Mouse (Mus musculus) forebrain, postnatal 0 days (tissue): ENCODE data around the gene Lck. TPM values are rescaled to one million over a fixed set of nuclear protein-coding genes. Genes with fewer than 3 reads are reported as not detected.
A peak's percentile ranks its signal among the peaks of the same experiment; 100 is the strongest.
"Not testable (repeated sequence)": the region's sequence is repeated elsewhere in the genome, so short reads cannot be mapped to it uniquely, and the experiment has no call there.

Source experiments
- ATAC-seq: fragments of 200-750 bp; cut with Nextera tagmentation; 2 replicates; pipeline ENCODE4 v1.8.0; 2017; ENCODE audit warnings: mild to moderate bottlenecking, moderate library complexity
- DNase-seq: peaks from one replicate; pipeline ENCODE4 v3.0.0-alpha.2; 2015
- H3K27ac ChIP-seq: fragments of 300-500 bp; sonication (generic); 2 replicates; pipeline ENCODE4 v1.5.1; 2014; ENCODE audit warnings: low read depth, mild to moderate bottlenecking, antibody characterized with exemption, low read length, moderate library complexity, mixed read lengths
- H3K27me3 ChIP-seq: fragments of 300-500 bp; sonication (generic); 2 replicates; pipeline ENCODE4 v1.6.1; 2014; ENCODE audit warnings: mild to moderate bottlenecking, low read length, mixed read lengths; ENCODE audit not compliant: insufficient read depth
- H3K36me3 ChIP-seq: fragments of 300-500 bp; sonication (generic); 2 replicates; pipeline ENCODE4 v1.6.1; 2014; ENCODE audit warnings: mild to moderate bottlenecking, moderate library complexity; ENCODE audit not compliant: insufficient read depth
- H3K4me1 ChIP-seq: fragments of 300-500 bp; sonication (generic); 2 replicates; pipeline ENCODE4 v1.6.1; 2014; ENCODE audit warnings: antibody characterized with exemption; ENCODE audit not compliant: insufficient read depth
- H3K4me2 ChIP-seq: fragments of 300-500 bp; sonication (generic); 2 replicates; pipeline ENCODE4 v1.6.1; 2014; ENCODE audit warnings: low read depth, mild to moderate bottlenecking, moderate library complexity
- H3K4me3 ChIP-seq: fragments of 300-500 bp; sonication (generic); 2 replicates; pipeline ENCODE4 v1.5.1; 2014; ENCODE audit warnings: low read depth, low read length, mixed read lengths
- H3K9ac ChIP-seq: fragments of 300-500 bp; sonication (generic); 2 replicates; pipeline ENCODE4 v1.6.1; 2014; ENCODE audit warnings: mild to moderate bottlenecking
- H3K9me3 ChIP-seq: fragments of 300-500 bp; sonication (generic); 2 replicates; pipeline ENCODE4 v1.6.1; 2016; ENCODE audit warnings: low read length
- CTCF ChIP-seq: sonication (generic); IDR thresholded peaks from 2 replicates; pipeline ENCODE4 v1.5.1; 2016; ENCODE audit warnings: antibody characterized with exemption, control low read depth, low read depth
- WGBS: fragments of 180-500 bp; shearing (Covaris S2); extraction: QIAGEN DNeasy Blood & Tissue Kit; methylation state at CpG from one replicate; pipeline ENCODE4 v1.1.7; 2014; 5-methylcytosine and 5-hydroxymethylcytosine counted together
- polyA plus RNA-seq: library from polyadenylated mRNA; unstranded; fragments of >200 nt; fragmentation: Nextera tagmentation; extraction: Ambion mirVana; gene quantifications from 2 replicates; pipeline ENCODE4 v1.2.1, GENCODE M21; 2015
- total RNA-seq: library from RNA; depleted of rRNA; stranded (reverse); fragments of >200 nt; gene quantifications from 2 replicates; pipeline ENCODE4 v1.2.3, GENCODE M21; 2014

Gene Lck
- total and polyA plus RNA-seq, 2 experiments from 2014 or later = 15.3 to 17.0 TPM

GRCm38 (mm10) chr4:129542592-129543141, 30.8 kb downstream of the Lck start, which contains the start of gene Hdac1:
Gene Hdac1 (minus strand): TSS chr4:129542713.
- under 1% methylated on average over 45 of the region's 46 CpGs for WGBS
- peak within 1 kb of the TSS; percentile 69 for H3K27ac ChIP-seq
- TF ChIP-seq CTCF = peak; percentile 39; the same call in 1 of the 2 replicates
- H3K9ac ChIP-seq = peak within 1 kb of the TSS; percentile 64
- peak within 1 kb of the TSS; percentile 80 for H3K4me3 ChIP-seq
- H3K4me2 ChIP-seq = peak within 1 kb of the TSS; percentile 71
- DNase-seq (peak; percentile 96), ATAC-seq (peak; percentile 99)
- no peaks in the 10 kb centered on the region for H3K9me3 ChIP-seq
- H3K4me1 ChIP-seq = peaks cover 9% of the 10 kb centered on the region; the same call in 1 of the 2 replicates
- H3K36me3 ChIP-seq = no peaks in the 10 kb centered on the region
- H3K27me3 ChIP-seq = no peaks in the 10 kb centered on the region

- peak overlapping the region; percentile 80 for H3K4me3 ChIP-seq
- no peaks in the 10 kb centered on the region for H3K9me3 ChIP-seq
- H3K4me1 ChIP-seq = peaks cover 9% of the 10 kb centered on the region; the same call in 1 of the 2 replicates
- peak overlapping the region; percentile 64 for H3K9ac ChIP-seq
- TF ChIP-seq CTCF = peak; percentile 41
- H3K27me3 ChIP-seq = no peaks in the 10 kb centered on the region
- under 1% methylated on average over 30 of the region's 30 CpGs for WGBS
- no peaks in the 10 kb centered on the region for H3K36me3 ChIP-seq
- DNase-seq (no peak), ATAC-seq (no peak; the same call in 1 of the 2 replicates)
- peak overlapping the region; percentile 71 for H3K4me2 ChIP-seq
- H3K27ac ChIP-seq = peak overlapping the region; percentile 69
Observed at GRCm38 (mm10) chr4:129541868-129542591, 31.4 kb downstream of the Lck start.

DNA sequence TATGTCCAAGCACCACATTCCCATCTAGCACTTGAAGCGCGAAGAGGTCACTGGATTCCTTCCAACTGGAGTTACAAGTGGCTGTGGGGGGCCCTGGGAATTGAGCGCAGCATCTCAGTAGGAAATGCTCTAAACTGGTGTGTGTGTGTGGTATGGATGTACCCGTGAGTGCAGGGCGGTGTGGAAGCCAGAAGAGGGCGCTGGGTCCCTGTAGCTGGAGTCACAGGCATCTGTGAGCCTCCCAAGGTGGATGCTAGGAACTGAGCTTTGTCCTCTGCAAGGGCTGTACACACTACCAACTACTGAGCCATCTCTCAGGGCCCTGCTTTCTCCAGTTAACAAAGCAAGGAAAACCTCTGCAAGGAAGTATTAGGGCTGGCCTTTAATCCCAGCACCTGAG, 33.4 kb downstream of the Lck start:
- DNase-seq = no peak
- ATAC-seq = no peak
- 86% methylated on average over 6 of the region's 6 CpGs for WGBS

DNA sequence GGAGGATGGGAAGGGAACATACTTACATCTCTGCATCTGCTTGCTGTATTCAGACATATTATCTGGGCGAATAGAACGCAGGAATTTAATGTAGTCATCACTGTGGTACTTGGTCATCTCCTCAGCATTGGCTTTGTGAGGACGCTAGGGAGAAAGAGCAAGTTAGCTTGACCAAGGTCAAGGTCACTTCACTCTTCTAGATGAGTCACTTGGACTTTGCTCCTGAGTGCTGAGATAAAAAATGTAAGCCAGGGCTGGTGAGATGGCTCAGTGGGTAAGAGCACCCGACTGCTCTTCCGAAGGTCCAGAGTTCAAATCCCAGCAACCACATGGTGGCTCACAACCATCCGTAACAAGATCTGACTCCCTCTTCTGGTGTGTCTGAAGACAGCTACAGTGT, 44.5 kb downstream of the Lck start:
- H3K27ac ChIP-seq, DNase-seq, H3K4me1 ChIP-seq, H3K27me3 ChIP-seq, H3K4me2 ChIP-seq, H3K9ac ChIP-seq, ATAC-seq, H3K9me3 ChIP-seq, H3K4me3 ChIP-seq: not testable (repeated sequence)
- peaks cover 42% of the 10 kb centered on the region for H3K36me3 ChIP-seq
- WGBS = 95% methylated on average over 5 of the region's 6 CpGs

More for the DNA sequence above, 33.4 kb downstream of the Lck start:
- Histone ChIP-seq H3K4me3 (no peak overlapping the region), H3K4me2 (no peak overlapping the region), H3K9me3 (no peaks in the 10 kb centered on the region), H3K27me3 (no peaks in the 10 kb centered on the region), H3K9ac (no peak overlapping the region), H3K27ac (no peak overlapping the region), H3K4me1 (peaks cover 9% of the 10 kb centered on the region; the same call in 1 of the 2 replicates), H3K36me3 (no peaks in the 10 kb centered on the region)
- TF ChIP-seq CTCF = peak; percentile 40

GRCm38 (mm10) chr4:129525889-129526288, 47.6 kb downstream of the Lck start:
- H3K9ac ChIP-seq = no peak overlapping the region
- ATAC-seq = no peak

DNA sequence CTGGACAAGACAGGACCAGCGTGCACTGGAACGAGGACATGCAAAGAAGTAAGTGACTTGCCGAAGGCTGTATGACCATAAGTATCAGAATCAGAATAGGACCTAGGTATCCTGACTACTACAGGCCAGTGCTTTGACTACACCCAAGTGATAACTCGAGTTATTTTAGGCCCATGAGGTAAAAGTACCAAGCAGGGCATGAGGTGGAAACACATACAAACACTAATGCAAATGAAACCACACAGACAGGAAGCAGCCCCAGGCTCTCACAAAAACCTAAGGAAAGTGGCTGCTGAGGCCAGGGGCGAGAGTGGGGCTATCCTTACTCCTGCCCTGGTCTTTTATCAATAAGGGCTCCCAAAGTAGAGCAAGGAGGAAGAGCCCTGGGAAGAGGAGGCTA, 48.1 kb downstream of the Lck start:
- H3K27me3 ChIP-seq = no peaks in the 10 kb centered on the region
- H3K4me1 ChIP-seq = no peaks in the 10 kb centered on the region
- ATAC-seq = no peak
- TF ChIP-seq CTCF = no peak
- H3K9ac ChIP-seq = no peak overlapping the region
- H3K27ac ChIP-seq = no peak overlapping the region
- H3K36me3 ChIP-seq = peaks cover 53% of the 10 kb centered on the region
- no peak overlapping the region for H3K4me3 ChIP-seq
- no peak for DNase-seq
- 88% methylated on average over 5 of the region's 5 CpGs for WGBS
- H3K4me2 ChIP-seq = no peak overlapping the region
- no peaks in the 10 kb centered on the region for H3K9me3 ChIP-seq

More at GRCm38 (mm10) chr4:129525889-129526288, 47.6 kb downstream of the Lck start:
- H3K36me3 ChIP-seq = peaks cover 55% of the 10 kb centered on the region
- no peak for DNase-seq
- H3K27me3 ChIP-seq = no peaks in the 10 kb centered on the region
- H3K27ac ChIP-seq = no peak overlapping the region
- no peak overlapping the region for H3K4me2 ChIP-seq
- no peaks in the 10 kb centered on the region for H3K9me3 ChIP-seq
- no peak overlapping the region for H3K4me3 ChIP-seq
- WGBS = 87% methylated on average over 3 of the region's 3 CpGs
- no peak for TF ChIP-seq CTCF
- no peaks in the 10 kb centered on the region for H3K4me1 ChIP-seq

GRCm38 (mm10) chr4:129518519-129518918, 54.9 kb downstream of the Lck start:
- 95% methylated on average over 8 of the region's 8 CpGs for WGBS
- no peaks in the 10 kb centered on the region for H3K9me3 ChIP-seq
- DNase-seq (no peak), ATAC-seq (no peak)
- no peak overlapping the region for H3K9ac ChIP-seq
- H3K4me1 ChIP-seq = no peaks in the 10 kb centered on the region
- no peak overlapping the region for H3K4me3 ChIP-seq
- no peak overlapping the region for H3K4me2 ChIP-seq
- TF ChIP-seq CTCF = no peak
- H3K27ac ChIP-seq = no peak overlapping the region
- H3K27me3 ChIP-seq = no peaks in the 10 kb centered on the region
- peaks cover 46% of the 10 kb centered on the region for H3K36me3 ChIP-seq
